Mouse (Mus musculus): ENCODE measurements at regions not wholly inside any gene's neighbourhood (a gene's known extent, or its start where the extent isn't known, plus 50 kb on each side); places are given as distances from the start of the nearest gene placed in this dataset.

DNA sequence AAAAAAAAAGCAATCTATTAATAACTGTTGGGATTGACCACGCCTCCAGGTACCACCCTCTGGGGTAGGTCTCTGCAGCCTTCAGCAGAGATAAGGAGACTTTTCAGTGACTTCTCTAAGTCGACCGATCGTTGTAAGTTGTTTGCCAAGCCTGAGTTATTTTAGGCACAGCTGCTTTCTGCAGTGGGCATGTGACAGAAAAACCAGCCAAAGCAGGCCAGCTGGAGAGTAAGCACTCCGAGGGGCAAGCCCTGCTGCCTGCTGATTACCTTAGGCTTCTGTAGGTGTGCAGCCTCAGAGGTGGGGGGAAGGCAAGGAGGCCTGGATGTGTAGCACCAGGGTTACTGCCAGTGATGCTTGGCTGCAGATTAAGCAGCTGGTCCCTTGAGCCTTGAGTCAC is 246.0 kb downstream of the Cd83 start:
- Histone ChIP-seq H3K4me3 (replicated peaks) (no peak overlapping the region), H3K9me3 (ENCODE audit: control insufficient read depth, low read length) (no peaks in the 10 kb centered on the region), H3K27me3 (ENCODE audit: control insufficient read depth) (no peaks in the 10 kb centered on the region), H3K4me1 (ENCODE audit: control insufficient read depth) (no peaks in the 10 kb centered on the region), H3K36me3 (ENCODE audit: control insufficient read depth) (no peaks in the 10 kb centered on the region)
- TF ChIP-seq TAL1 (IDR thresholded peaks at IDR 0.05; ENCODE audit: low read length) (no peak), GATA1 (IDR thresholded peaks at IDR 0.05; ENCODE audit: low read length) (no peak)

DNA sequence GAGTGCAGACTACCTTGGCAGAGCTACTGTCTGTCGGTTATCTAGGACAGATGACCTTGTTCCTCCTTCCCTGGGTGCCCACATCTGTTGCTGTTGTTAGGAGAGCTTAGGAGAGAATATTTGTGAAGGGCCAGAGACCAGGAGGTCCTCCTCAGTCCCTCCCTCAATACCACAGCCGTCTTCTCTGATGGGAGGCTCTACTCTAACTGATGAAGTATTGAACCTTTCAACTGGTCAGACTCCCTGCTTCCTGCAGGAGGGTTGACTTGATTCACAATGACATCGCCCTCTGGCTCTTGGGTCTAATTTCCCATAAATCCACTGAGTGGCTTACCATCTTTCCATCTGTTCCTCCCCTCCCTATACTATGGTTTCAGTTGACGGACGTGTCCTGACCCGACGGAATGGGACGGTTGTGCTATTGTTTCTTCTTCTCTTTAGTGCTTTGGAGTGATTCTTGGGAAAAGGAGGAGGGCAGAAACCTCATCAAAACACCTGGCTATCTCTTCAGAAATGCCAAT is 253.3 kb downstream of the Cd83 start:
- Histone ChIP-seq H3K9me3 (ENCODE audit: control insufficient read depth, low read length) (no peaks in the 10 kb centered on the region), H3K4me1 (ENCODE audit: control insufficient read depth) (no peaks in the 10 kb centered on the region), H3K36me3 (ENCODE audit: control insufficient read depth) (no peaks in the 10 kb centered on the region), H3K4me3 (replicated peaks) (no peak overlapping the region), H3K27me3 (ENCODE audit: control insufficient read depth) (no peaks in the 10 kb centered on the region)
- no peak for TF ChIP-seq TAL1 (IDR thresholded peaks at IDR 0.05; ENCODE audit: low read length)
- TF ChIP-seq GATA1 (IDR thresholded peaks at IDR 0.05; ENCODE audit: low read length) = no peak

DNA sequence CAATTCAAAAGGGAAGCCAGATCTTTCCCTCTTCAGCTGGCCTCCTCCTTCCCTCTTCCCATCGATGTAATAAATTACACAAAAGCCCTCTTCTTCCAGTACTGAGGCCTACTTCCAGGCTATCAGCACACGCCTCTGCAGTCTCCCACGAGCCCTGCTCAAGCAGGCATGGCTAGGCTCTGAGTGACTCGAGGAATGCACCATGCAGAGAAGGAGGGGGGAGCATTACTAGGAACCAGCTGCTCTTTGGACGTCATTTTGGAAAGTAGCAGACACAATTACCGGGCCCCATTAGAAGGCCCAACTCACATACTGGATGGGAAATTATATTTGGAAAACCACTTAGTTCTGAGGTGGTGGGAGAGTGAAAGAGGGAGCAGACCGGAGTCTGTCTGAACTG is 253.7 kb downstream of the Cd83 start:
- Histone ChIP-seq H3K27me3 (ENCODE audit: control insufficient read depth) (no peaks in the 10 kb centered on the region), H3K4me1 (ENCODE audit: control insufficient read depth) (no peaks in the 10 kb centered on the region), H3K4me3 (replicated peaks) (no peak overlapping the region), H3K9me3 (ENCODE audit: control insufficient read depth, low read length) (no peaks in the 10 kb centered on the region), H3K36me3 (ENCODE audit: control insufficient read depth) (no peaks in the 10 kb centered on the region)
- TF ChIP-seq TAL1 (IDR thresholded peaks at IDR 0.05; ENCODE audit: low read length) (no peak), GATA1 (IDR thresholded peaks at IDR 0.05; ENCODE audit: low read length) (no peak)

DNA sequence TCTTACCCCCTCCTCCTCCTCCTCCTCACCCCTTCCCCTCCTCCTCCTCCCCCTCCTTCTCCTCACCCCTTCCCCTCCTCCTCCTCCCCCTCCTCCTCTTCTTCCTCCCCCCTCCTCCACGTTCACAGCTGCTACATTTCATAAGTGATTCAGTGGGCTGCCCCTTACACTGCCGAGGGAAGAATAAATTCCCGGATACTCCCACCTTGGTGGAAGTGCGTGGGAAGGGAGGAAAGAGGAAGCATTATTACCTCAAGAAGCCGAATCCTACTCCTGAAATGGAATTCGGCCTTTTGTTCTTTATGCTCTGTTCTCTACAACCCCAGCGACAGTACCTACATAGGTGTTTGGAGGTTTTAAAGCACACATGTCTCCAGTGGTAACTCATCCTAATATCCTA is 256.1 kb downstream of the Cd83 start:
- no peaks in the 10 kb centered on the region for H3K4me1 ChIP-seq (ENCODE audit: control insufficient read depth)
- TF ChIP-seq GATA1 (IDR thresholded peaks at IDR 0.05; ENCODE audit: low read length) (no peak), TAL1 (IDR thresholded peaks at IDR 0.05; ENCODE audit: low read length) (no peak)
- no peaks in the 10 kb centered on the region for H3K9me3 ChIP-seq (ENCODE audit: control insufficient read depth, low read length)
- H3K36me3 ChIP-seq (ENCODE audit: control insufficient read depth) = no peaks in the 10 kb centered on the region
- H3K27me3 ChIP-seq (ENCODE audit: control insufficient read depth) = no peaks in the 10 kb centered on the region
- no peak overlapping the region for H3K4me3 ChIP-seq (replicated peaks)

DNA sequence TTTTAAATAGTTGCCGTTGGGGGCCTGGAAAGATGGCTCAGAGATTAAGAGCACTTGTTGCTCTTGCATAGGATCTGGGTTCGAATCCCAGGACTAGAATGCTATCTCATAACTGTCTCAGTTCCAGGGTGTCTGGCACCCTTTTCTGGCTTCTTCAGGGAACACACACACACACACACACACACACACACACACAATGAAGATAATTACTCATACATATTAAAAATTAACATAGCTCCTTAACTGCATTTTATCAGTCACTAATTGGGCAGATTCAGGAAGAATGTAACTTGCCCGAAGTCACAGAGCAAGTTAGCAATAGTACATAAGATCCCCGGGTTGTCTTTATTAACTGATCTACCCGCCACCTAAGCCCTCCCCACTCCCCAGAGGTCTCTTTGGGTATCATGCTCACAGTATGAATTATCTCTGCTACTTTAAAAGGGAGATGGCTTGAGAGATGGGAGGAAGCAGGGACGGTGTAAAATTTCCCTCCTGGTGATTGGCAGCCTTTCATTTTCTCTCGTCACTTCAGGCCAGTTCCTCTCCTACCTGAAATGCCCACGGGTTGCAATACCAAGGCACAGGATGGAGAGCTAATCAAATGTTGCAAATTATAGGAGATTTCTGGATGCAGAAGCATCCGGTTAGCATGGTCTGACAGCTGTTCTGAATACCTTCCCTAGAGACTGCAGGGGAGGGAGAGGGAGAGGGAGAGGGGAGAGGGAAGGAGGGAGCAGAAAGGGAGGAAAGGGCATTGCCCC is 258.3 kb downstream of the Cd83 start:
- Histone ChIP-seq H3K4me3 (replicated peaks) (no peak overlapping the region), H3K27me3 (ENCODE audit: control insufficient read depth) (no peaks in the 10 kb centered on the region), H3K36me3 (ENCODE audit: control insufficient read depth) (no peaks in the 10 kb centered on the region), H3K9me3 (ENCODE audit: control insufficient read depth, low read length) (no peaks in the 10 kb centered on the region), H3K4me1 (ENCODE audit: control insufficient read depth) (no peaks in the 10 kb centered on the region)
- no peak for TF ChIP-seq GATA1 (IDR thresholded peaks at IDR 0.05; ENCODE audit: low read length)
- no peak for TF ChIP-seq TAL1 (IDR thresholded peaks at IDR 0.05; ENCODE audit: low read length)

DNA sequence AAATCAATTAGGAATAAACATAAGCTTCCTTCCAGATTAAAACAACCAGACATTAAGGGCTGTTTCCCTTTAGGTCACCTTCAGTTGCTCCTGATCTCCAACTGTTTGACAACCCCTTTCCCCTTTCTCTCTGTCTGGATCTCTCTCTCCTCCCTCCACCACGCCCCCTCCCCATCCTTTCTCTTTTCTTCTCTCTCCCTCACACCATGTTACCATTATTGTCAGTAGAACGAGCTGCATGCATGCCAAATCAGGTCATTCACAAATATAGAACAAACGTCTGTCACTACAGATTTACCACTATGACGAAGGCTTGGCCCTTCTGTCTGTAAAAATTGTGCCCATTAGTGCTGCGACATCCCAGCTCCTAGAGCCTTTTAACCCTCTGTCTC is 258.9 kb downstream of the Cd83 start:
- no peak overlapping the region for H3K4me3 ChIP-seq (replicated peaks)
- H3K9me3 ChIP-seq (ENCODE audit: control insufficient read depth, low read length) = no peaks in the 10 kb centered on the region
- no peaks in the 10 kb centered on the region for H3K27me3 ChIP-seq (ENCODE audit: control insufficient read depth)
- H3K36me3 ChIP-seq (ENCODE audit: control insufficient read depth) = no peaks in the 10 kb centered on the region
- H3K4me1 ChIP-seq (ENCODE audit: control insufficient read depth) = no peaks in the 10 kb centered on the region
- no peak for TF ChIP-seq GATA1 (IDR thresholded peaks at IDR 0.05; ENCODE audit: low read length)
- no peak for TF ChIP-seq TAL1 (IDR thresholded peaks at IDR 0.05; ENCODE audit: low read length)

DNA sequence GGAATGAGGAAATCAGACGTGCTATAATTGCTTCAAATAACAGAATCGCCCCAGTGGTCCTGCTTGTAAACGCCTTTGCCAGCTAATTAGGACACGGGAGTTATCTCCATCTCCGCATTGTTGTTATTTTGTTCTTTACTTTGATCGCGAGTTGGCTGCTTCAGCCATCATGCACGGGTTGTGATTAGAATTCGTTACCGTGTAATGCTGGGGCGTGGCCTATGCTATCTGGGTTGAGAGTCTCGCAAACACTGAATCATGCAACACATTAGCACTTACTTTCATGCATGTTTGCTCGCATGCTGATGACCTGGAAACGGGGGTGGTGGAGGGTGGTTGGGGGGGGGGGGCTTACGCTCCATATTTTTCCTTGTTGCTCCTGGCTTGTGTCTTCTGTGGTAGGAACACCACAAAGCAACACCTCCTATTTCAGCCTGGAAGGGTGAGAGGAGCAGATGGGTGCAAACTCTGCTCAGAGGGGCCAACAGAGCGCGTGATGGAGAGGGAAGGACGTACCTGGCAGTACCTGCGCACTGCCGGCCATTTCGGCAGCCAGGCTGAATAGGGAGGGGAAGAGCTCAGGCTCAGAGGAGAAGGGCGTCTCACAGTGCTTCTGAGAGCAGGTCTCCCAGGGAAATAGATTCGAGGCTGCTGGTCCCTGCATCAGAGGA is 260.1 kb downstream of the Cd83 start:
- Histone ChIP-seq H3K4me3 (replicated peaks) (no peak overlapping the region), H3K9me3 (ENCODE audit: control insufficient read depth, low read length) (no peaks in the 10 kb centered on the region)

DNA sequence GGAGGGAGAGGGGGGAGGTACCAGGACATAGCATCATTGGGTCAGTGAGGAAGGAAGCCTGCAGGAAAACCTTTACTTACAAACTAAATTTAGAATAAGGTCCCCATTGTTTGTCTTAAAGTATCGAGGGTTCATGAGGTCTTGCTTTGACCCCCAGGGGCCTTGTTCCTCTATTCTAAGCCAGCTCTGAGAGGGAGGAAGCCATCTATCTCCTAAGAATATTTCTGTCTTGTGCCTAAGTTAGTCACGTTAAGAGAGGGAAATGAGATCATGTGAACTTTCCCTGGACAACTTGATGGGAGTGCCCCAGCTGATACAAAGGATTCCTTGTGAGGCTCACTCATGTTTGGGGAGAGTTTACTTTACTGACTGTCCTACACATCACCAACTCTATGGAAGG is 261.9 kb downstream of the Cd83 start:
- H3K27me3 ChIP-seq (ENCODE audit: control insufficient read depth) = no peaks in the 10 kb centered on the region
- no peaks in the 10 kb centered on the region for H3K9me3 ChIP-seq (ENCODE audit: control insufficient read depth, low read length)
- no peaks in the 10 kb centered on the region for H3K36me3 ChIP-seq (ENCODE audit: control insufficient read depth)
- no peaks in the 10 kb centered on the region for H3K4me1 ChIP-seq (ENCODE audit: control insufficient read depth)
- no peak overlapping the region for H3K4me3 ChIP-seq (replicated peaks)
- no peak for TF ChIP-seq TAL1 (IDR thresholded peaks at IDR 0.05; ENCODE audit: low read length)
- no peak for TF ChIP-seq GATA1 (IDR thresholded peaks at IDR 0.05; ENCODE audit: low read length)

More for the DNA sequence above, 260.1 kb downstream of the Cd83 start:
- H3K36me3 ChIP-seq (ENCODE audit: control insufficient read depth) = no peaks in the 10 kb centered on the region
- no peaks in the 10 kb centered on the region for H3K27me3 ChIP-seq (ENCODE audit: control insufficient read depth)
- no peak for TF ChIP-seq TAL1 (IDR thresholded peaks at IDR 0.05; ENCODE audit: low read length)
- TF ChIP-seq GATA1 (IDR thresholded peaks at IDR 0.05; ENCODE audit: low read length) = no peak
- no peaks in the 10 kb centered on the region for H3K4me1 ChIP-seq (ENCODE audit: control insufficient read depth)

DNA sequence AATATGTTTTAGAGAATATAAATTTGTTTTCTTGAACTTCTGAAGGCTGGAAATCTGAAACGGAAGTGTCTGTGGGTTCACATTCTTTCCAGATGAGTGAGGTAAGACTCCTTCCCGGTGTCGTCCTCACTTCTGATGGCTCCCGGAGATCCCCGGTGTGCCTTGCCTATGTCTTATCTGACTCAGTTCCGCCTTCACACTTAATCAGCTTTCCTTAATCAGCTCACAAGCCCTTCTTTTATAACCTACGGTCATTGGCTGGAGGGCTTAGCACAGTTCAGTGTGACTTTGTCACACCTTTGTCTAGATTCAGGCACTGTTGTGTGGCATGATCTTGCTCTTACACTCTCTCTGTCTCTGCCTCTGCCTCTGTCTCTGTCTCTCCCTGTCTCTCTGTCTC is 269.6 kb downstream of the Cd83 start:
- H3K9me3 ChIP-seq (ENCODE audit: control insufficient read depth, low read length) = no peaks in the 10 kb centered on the region
- TF ChIP-seq TAL1 (IDR thresholded peaks at IDR 0.05; ENCODE audit: low read length) = no peak
- no peak for TF ChIP-seq GATA1 (IDR thresholded peaks at IDR 0.05; ENCODE audit: low read length)
- no peaks in the 10 kb centered on the region for H3K4me1 ChIP-seq (ENCODE audit: control insufficient read depth)
- H3K36me3 ChIP-seq (ENCODE audit: control insufficient read depth) = no peaks in the 10 kb centered on the region
- H3K4me3 ChIP-seq (replicated peaks) = no peak overlapping the region
- H3K27me3 ChIP-seq (ENCODE audit: control insufficient read depth) = no peaks in the 10 kb centered on the region

All from erythroblast, embryonic 14.5 days (primary cell).